Mouse (Mus musculus): Measurements from ENCODE around the gene Tmprss11g.

GRCm38 (mm10) chr5:86540601-86541000 is 22.2 kb upstream of the Tmprss11g start:
- TF ChIP-seq POLR2A (IDR thresholded peaks at IDR 0.05; ENCODE audit: insufficient read depth, low read depth, low read length) (no peak), CTCF (IDR thresholded peaks at IDR 0.05) (no peak)
